Mouse (Mus musculus) heart, postnatal 0 days (tissue): ENCODE results near the gene Slit1. TPM values are rescaled to one million over a fixed set of nuclear protein-coding genes. Genes with fewer than 3 reads are reported as not detected.
A peak's percentile ranks its signal among the peaks of the same experiment; 100 is the strongest.

Experiments used
- ATAC-seq: fragments of 200-750 bp; cut with Nextera tagmentation; 2 replicates; pipeline ENCODE4 v1.8.0; 2017; ENCODE audit warnings: low read depth, moderate number of reproducible peaks, moderate library complexity; ENCODE audit not compliant: insufficient read depth
- DNase-seq: peaks from one replicate; pipeline ENCODE4 v3.0.0-alpha.2; 2016; ENCODE audit warnings: low spot score
- H3K27ac ChIP-seq: fragments of 300-500 bp; sonication (generic); 2 replicates; pipeline ENCODE4 v1.5.1; 2014; ENCODE audit warnings: low read depth, mild to moderate bottlenecking
- H3K27me3 ChIP-seq: fragments of 300-500 bp; sonication (generic); 2 replicates; pipeline ENCODE4 v1.6.1; 2014; ENCODE audit warnings: low read length, mixed read lengths; ENCODE audit not compliant: control insufficient read depth, insufficient read depth
- H3K36me3 ChIP-seq: fragments of 300-500 bp; sonication (generic); replicated peaks from 2 replicates; pipeline ENCODE4 v1.6.1; 2014; ENCODE audit warnings: low read length, mixed read lengths; ENCODE audit not compliant: control insufficient read depth, insufficient read depth
- H3K4me1 ChIP-seq: fragments of 300-500 bp; sonication (generic); 2 replicates; pipeline ENCODE4 v1.6.1; 2014; ENCODE audit warnings: antibody characterized with exemption; ENCODE audit not compliant: control insufficient read depth, insufficient read depth
- H3K4me2 ChIP-seq: fragments of 300-500 bp; sonication (generic); 2 replicates; pipeline ENCODE4 v1.6.1; 2014; ENCODE audit warnings: low read depth, mild to moderate bottlenecking, low read length, moderate library complexity
- H3K4me3 ChIP-seq: fragments of 300-500 bp; sonication (generic); 2 replicates; pipeline ENCODE4 v1.5.1; 2014; ENCODE audit warnings: low read depth, low read length
- H3K9ac ChIP-seq: fragments of 300-500 bp; sonication (generic); replicated peaks from 2 replicates; pipeline ENCODE4 v1.6.1; 2014; ENCODE audit warnings: low read depth, low read length, mixed read lengths
- H3K9me3 ChIP-seq: fragments of 300-500 bp; sonication (generic); replicated peaks from 2 replicates; pipeline ENCODE4 v1.6.1; 2016; ENCODE audit warnings: low read length; ENCODE audit not compliant: control insufficient read depth
- CTCF ChIP-seq: IDR thresholded peaks from 2 replicates; pipeline ENCODE4 v1.5.1; 2016; ENCODE audit warnings: antibody characterized with exemption, control low read depth, low read depth
- EP300 ChIP-seq: IDR thresholded peaks from 2 replicates; pipeline ENCODE4 v1.6.1; 2016; ENCODE audit warnings: antibody characterized with exemption, low read depth
- WGBS: fragments of 180-500 bp; shearing (Covaris S2); extraction: QIAGEN DNeasy Blood & Tissue Kit; methylation state at CpG from one replicate; pipeline ENCODE4 v1.1.7; 2014; 5-methylcytosine and 5-hydroxymethylcytosine counted together
- polyA plus RNA-seq: library from polyadenylated mRNA; unstranded; fragments of >200 nt; fragmentation: Nextera tagmentation; extraction: Ambion mirVana; gene quantifications from 2 replicates; pipeline ENCODE4 v1.2.1, GENCODE M21; 2015
- total RNA-seq: library from RNA; depleted of rRNA; stranded (reverse); fragments of >200 nt; gene quantifications from 2 replicates; pipeline ENCODE4 v1.2.3, GENCODE M21; 2014; ENCODE audit warnings: low replicate concordance; rRNA removed

Slit1 gene
- total RNA-seq, result 0.61 TPM in 1 of 2 replicates, not detected in the other
- 0.10 TPM in 1 of 2 replicates, not detected in the other for polyA plus RNA-seq

- ATAC-seq, result no peak
- TF ChIP-seq EP300 (no peak), CTCF (no peak)
- Histone ChIP-seq H3K36me3 (no peaks in the 10 kb centered on the region), H3K27me3 (peaks cover 79% of the 10 kb centered on the region), H3K9me3 (no peaks in the 10 kb centered on the region), H3K27ac (no peak within 1 kb of the TSS), H3K4me3 (peak within 1 kb of the TSS; percentile 32), H3K4me2 (peak within 1 kb of the TSS; percentile 44), H3K9ac (no peak within 1 kb of the TSS), H3K4me1 (0 out of 2 replicates have a peak, but pooled peaks cover under 1% of the 10 kb centered on the region)
- no peak for DNase-seq
- WGBS, result under 1% methylated on average over 38 of the region's 44 CpGs
Measured at GRCm38 (mm10) chr19:41743396-41743795, at the start of gene Slit1. Gene Slit1 (minus strand): TSS chr19:41743665.

DNA sequence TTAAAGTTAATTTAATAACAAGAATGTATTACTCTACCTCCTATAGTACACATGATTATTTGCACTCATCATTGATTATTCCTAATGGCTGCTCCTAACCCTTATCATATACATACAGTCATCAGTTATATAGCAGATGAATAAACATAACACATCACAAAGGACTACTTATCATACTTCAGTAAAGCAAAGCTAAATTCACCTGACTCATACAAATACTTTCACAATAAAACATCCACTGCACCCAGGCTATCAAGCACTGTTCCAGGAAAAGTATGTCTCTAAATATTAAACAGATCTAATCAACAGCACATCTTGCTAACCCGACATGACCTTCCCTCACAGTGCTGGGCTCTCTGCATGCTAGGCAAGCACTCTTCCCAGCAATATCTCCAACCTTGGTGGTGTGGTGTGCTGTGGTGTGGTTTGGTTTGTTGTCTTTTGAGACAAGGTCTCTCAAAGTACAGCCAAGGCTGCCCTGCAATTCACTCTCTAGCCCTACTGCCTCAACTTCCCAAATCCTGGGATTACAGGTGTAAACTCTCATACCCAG, 49.5 kb upstream of the Slit1 start:
- 56% methylated on average over 1 of the region's 1 CpGs for WGBS
- DNase-seq (no peak), ATAC-seq (no peak)
- Histone ChIP-seq H3K9ac (no peak overlapping the region), H3K9me3 (no peaks in the 10 kb centered on the region), H3K27ac (no peak overlapping the region), H3K36me3 (peaks cover 4% of the 10 kb centered on the region; the same call in 1 of the 2 replicates), H3K4me2 (no peak overlapping the region), H3K27me3 (no peaks in the 10 kb centered on the region), H3K4me3 (no peak overlapping the region), H3K4me1 (no peaks in the 10 kb centered on the region)
- TF ChIP-seq CTCF (no peak), EP300 (no peak)

DNA sequence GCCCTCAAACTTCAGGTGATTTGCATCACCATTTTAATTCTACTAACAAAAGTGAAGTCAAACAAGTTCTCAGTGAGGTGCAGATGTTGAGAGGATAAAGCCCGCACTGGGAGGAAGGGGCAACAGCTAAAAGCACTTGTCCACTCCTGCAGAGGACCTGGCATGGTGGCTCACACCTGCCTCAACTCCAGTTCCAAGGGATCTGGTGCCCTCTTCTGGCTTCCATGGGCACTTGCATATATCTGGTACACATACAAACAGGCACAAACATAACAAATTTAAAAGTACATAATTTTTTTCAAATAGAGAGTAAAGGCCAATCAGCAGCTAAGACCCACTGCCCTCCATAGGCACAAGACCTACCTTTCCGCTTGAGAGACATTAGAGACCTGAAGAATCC, 47.9 kb upstream of the Slit1 start:
- H3K27me3 ChIP-seq, result no peaks in the 10 kb centered on the region

GRCm38 (mm10) chr19:41789110-41789961, 45.9 kb upstream of the Slit1 start:
- ATAC-seq, result no peak

More for the DNA sequence above, 47.9 kb upstream of the Slit1 start:
- peaks cover 7% of the 10 kb centered on the region for H3K36me3 ChIP-seq
- H3K4me3 ChIP-seq, result no peak overlapping the region
- no peaks in the 10 kb centered on the region for H3K4me1 ChIP-seq
- ATAC-seq, result no peak
- DNase-seq, result no peak
- no peak overlapping the region for H3K9ac ChIP-seq
- H3K27ac ChIP-seq, result no peak overlapping the region
- WGBS, result 97% methylated on average over 2 of the region's 2 CpGs
- H3K9me3 ChIP-seq, result no peaks in the 10 kb centered on the region
- TF ChIP-seq CTCF, result 0 out of 2 replicates have a peak, but pooled peaks have one; percentile 7
- TF ChIP-seq EP300, result no peak
- H3K4me2 ChIP-seq, result no peak overlapping the region

GRCm38 (mm10) chr19:41786896-41787295, 43.4 kb upstream of the Slit1 start:
- ATAC-seq (no peak), DNase-seq (no peak)
- Histone ChIP-seq H3K4me1 (no peaks in the 10 kb centered on the region), H3K9me3 (no peaks in the 10 kb centered on the region), H3K36me3 (peaks cover 32% of the 10 kb centered on the region), H3K4me3 (no peak overlapping the region), H3K27me3 (no peaks in the 10 kb centered on the region), H3K4me2 (no peak overlapping the region), H3K27ac (no peak overlapping the region), H3K9ac (no peak overlapping the region)
- no peak for TF ChIP-seq EP300
- TF ChIP-seq CTCF, result no peak
- 92% methylated on average over 1 of the region's 1 CpGs for WGBS

More at GRCm38 (mm10) chr19:41789110-41789961, 45.9 kb upstream of the Slit1 start:
- Histone ChIP-seq H3K9ac (no peak overlapping the region), H3K4me1 (no peaks in the 10 kb centered on the region), H3K4me3 (no peak overlapping the region), H3K4me2 (no peak overlapping the region), H3K27me3 (no peaks in the 10 kb centered on the region), H3K36me3 (peaks cover 18% of the 10 kb centered on the region), H3K27ac (no peak overlapping the region), H3K9me3 (no peaks in the 10 kb centered on the region)
- no peak for DNase-seq
- TF ChIP-seq EP300, result no peak
- TF ChIP-seq CTCF, result no peak
- whole genome bisulfite sequencing, result 59% methylated on average over 10 of the region's 10 CpGs
